Mouse (Mus musculus): ENCODE measurements around the gene Dnah7a.
"Not testable (repeated sequence)": the region's sequence is repeated elsewhere in the genome, so short reads cannot be mapped to it uniquely, and the experiment has no call there.

DNA sequence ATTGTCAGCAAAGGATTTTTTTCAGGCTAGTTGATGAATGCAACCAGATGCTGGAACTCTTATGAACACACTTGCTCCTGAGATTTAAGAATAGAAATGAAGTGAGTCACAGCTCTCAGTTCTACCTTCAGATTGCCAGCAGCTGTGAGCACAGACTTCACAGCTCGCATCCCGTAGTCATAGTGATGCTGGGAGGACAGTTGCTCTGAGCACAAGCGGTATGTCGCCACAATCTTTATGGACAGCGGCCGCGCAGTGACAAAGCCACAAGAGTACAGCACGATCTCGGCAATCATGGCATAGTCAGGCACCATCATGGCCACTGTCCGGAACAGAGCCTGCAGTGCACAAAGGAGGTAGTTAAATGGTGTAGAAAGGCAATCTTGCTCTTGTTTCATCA lies 159.6 kb downstream of the Dnah7a start:
- not testable (repeated sequence) for TF ChIP-seq CHD2 (IDR thresholded peaks at IDR 0.05; ENCODE audit: low read depth, low read length); ZNF384 (IDR thresholded peaks at IDR 0.05; ENCODE audit: low read depth, low read length); HCFC1 (IDR thresholded peaks at IDR 0.05; ENCODE audit: borderline replicate concordance, insufficient read depth, low read length)
